Mouse (Mus musculus) kidney, embryonic 15.5 days (tissue): ENCODE measurements at regions not wholly inside any gene's neighbourhood (a gene's known extent, or its start where the extent isn't known, plus 50 kb on each side); places are given as distances from the start of the nearest gene placed in this dataset.
"Not testable (repeated sequence)": the region's sequence is repeated elsewhere in the genome, so short reads cannot be mapped to it uniquely, and the experiment has no call there.

Source experiments
- ATAC-seq: fragments of 200-750 bp; cut with Nextera tagmentation; replicated peaks from 2 replicates; pipeline ENCODE4 v1.8.0; 2017; ENCODE audit warnings: moderate TSS enrichment; ENCODE audit not compliant: low FRiP score
- H3K27ac ChIP-seq: fragments of 300-500 bp; sonication (generic); 2 replicates; pipeline ENCODE4 v1.5.1; 2015; ENCODE audit warnings: mild to moderate bottlenecking, inconsistent platforms
- H3K27me3 ChIP-seq: fragments of 300-500 bp; sonication (generic); 2 replicates; pipeline ENCODE4 v1.6.1; 2015; ENCODE audit warnings: inconsistent platforms
- H3K36me3 ChIP-seq: fragments of 300-500 bp; sonication (generic); 2 replicates; pipeline ENCODE4 v1.6.1; 2015; ENCODE audit warnings: inconsistent platforms
- H3K4me1 ChIP-seq: fragments of 300-500 bp; sonication (generic); 2 replicates; pipeline ENCODE4 v1.6.1; 2015; ENCODE audit warnings: inconsistent platforms
- H3K4me2 ChIP-seq: fragments of 300-500 bp; sonication (generic); 2 replicates; pipeline ENCODE4 v1.6.1; 2015; ENCODE audit warnings: moderate library complexity, mild to moderate bottlenecking, inconsistent platforms
- H3K4me3 ChIP-seq: fragments of 300-500 bp; sonication (generic); replicated peaks from 2 replicates; pipeline ENCODE4 v1.5.1; 2015; ENCODE audit warnings: mild to moderate bottlenecking, inconsistent platforms
- H3K9ac ChIP-seq: fragments of 300-500 bp; sonication (generic); 2 replicates; pipeline ENCODE4 v1.6.1; 2015; ENCODE audit warnings: mild to moderate bottlenecking, inconsistent platforms
- H3K9me3 ChIP-seq: fragments of 300-500 bp; sonication (generic); replicated peaks from 2 replicates; pipeline ENCODE4 v1.6.1; 2016; ENCODE audit warnings: inconsistent platforms
- whole genome bisulfite sequencing: fragments of 180-500 bp; shearing (Covaris S2); methylation state at CpG from one replicate; pipeline ENCODE4 v1.1.7; 2015; ENCODE audit warnings: mixed read lengths; 5-methylcytosine and 5-hydroxymethylcytosine counted together

DNA sequence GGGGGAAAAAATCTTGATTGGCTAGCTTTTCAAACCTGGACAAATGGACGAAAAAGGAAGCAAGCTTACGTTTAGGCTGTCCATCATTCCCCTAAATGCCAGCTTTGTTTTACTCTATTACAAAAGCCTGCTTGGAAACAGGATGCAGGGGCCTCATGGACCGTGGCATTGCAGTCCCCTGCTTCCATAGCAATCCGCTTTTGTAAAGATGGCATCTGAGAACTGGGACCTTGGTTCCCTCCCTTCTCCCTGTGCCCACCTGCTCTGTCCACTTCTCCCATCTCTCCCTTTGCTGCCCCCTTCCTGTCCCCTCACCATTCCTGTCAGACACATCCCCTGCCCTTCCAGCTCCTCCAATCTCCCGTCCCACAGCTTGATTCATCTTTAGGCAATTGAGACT is 149.7 kb downstream of the Gxylt1 start:
- Histone ChIP-seq H3K36me3 (no peaks in the 10 kb centered on the region), H3K9me3 (no peaks in the 10 kb centered on the region), H3K4me1 (no peaks in the 10 kb centered on the region), H3K4me3 (no peak overlapping the region), H3K27ac (no peak overlapping the region), H3K27me3 (no peaks in the 10 kb centered on the region), H3K9ac (no peak overlapping the region), H3K4me2 (no peak overlapping the region)
- no peak for ATAC-seq
- WGBS: 79% methylated on average over 5 of the region's 5 CpGs

DNA sequence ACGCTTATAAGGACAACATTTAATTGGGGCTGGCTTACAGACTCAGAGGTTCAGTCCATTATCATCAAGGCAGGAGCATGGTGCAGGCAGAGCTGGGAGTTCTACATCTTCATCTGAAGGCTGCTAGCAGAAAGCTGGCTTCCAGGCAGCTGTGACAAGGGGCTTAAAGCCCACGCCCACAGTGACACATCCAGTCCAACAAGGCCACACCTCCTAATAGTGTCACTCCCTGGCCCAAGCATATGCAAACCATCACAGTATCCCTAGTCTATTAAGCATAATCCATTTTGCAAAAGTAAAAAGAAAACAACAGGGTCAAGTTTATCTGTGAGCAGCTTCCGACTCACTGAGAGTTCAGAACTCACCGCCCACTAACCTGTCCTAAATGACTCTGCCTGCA is 153.8 kb downstream of the Gxylt1 start:
- ATAC-seq: 0 out of 2 replicates have a peak, but pooled peaks have one; percentile 56
- H3K27me3 ChIP-seq: no peaks in the 10 kb centered on the region
- H3K36me3 ChIP-seq: no peaks in the 10 kb centered on the region
- H3K9ac ChIP-seq: no peak overlapping the region
- no peaks in the 10 kb centered on the region for H3K4me1 ChIP-seq
- H3K27ac ChIP-seq: no peak overlapping the region
- no peak overlapping the region for H3K4me2 ChIP-seq
- 60% methylated on average over 4 of the region's 4 CpGs for WGBS
- no peaks in the 10 kb centered on the region for H3K9me3 ChIP-seq
- no peak overlapping the region for H3K4me3 ChIP-seq

DNA sequence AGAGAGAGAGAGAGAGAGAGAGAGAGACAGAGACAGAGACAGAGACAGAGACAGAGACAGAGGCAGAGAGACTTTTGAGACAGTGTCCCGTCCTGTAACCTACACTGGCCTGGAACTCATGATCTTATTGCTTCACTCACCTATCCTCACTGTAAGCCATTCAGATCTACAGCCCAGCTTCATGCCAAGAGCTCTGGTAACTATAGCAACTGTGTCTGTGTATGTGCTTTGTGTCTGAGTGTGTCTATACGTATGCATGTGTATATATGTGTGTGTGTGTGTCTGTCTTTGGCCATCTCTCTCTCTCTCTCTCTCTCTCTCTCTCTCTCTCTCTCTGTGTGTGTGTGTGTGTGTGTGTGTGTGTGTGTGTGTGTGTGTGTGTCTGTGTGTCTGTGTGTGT is 157.2 kb downstream of the Gxylt1 start:
- H3K9me3 ChIP-seq, H3K27ac ChIP-seq, H3K36me3 ChIP-seq, H3K4me3 ChIP-seq, H3K4me1 ChIP-seq, H3K4me2 ChIP-seq, H3K27me3 ChIP-seq, ATAC-seq, H3K9ac ChIP-seq: not testable (repeated sequence)
- 81% methylated on average over 2 of the region's 2 CpGs for WGBS

DNA sequence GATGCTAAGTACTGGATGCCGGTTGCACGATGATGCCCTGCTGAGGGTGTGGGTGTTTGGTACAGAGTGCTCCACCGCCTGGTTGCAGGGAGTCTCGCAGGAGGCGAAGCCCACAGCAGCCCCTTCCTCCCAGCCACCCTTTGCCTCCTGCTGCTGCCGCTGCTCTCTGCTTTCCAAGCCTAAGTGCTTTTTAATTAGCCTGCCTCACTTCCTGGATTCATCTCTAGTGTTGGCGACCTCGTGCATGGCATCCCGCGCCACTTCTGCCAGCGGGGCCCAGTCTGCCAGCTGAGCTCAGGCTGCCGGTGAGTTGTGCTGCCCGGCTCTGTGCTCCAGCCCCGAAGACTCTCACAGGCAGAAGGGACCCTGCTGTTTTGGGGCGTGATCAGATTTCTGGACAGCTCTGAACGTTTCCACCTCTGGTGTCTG is 159.3 kb downstream of the Gxylt1 start:
- H3K36me3 ChIP-seq: no peaks in the 10 kb centered on the region
- WGBS: 5% methylated on average over 16 of the region's 16 CpGs
- H3K4me1 ChIP-seq: peaks cover 9% of the 10 kb centered on the region
- peak; percentile 89 for ATAC-seq
- H3K9me3 ChIP-seq: no peaks in the 10 kb centered on the region
- H3K4me3 ChIP-seq: peak overlapping the region; percentile 33
- no peak overlapping the region for H3K27ac ChIP-seq
- no peaks in the 10 kb centered on the region for H3K27me3 ChIP-seq
- H3K9ac ChIP-seq: no peak overlapping the region
- peak overlapping the region; percentile 62 for H3K4me2 ChIP-seq

DNA sequence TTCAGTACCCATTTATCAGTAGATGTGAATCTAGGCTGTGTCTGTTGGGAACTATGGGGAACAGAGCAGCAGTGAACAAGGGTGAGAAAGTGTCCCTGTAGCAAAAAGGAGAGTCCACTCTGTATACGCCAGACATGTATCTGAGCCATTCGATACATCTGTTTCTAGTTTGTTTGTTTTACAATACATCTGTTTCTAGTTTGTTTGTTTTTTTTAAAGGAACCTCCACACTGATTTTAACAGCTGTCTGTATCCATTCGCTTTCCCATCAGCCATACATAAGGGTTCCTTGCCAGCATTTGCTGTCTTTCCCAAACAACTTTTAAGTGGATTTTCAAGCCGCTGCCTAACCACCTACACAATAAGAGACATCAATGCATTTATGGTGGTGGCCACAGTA is 170.0 kb downstream of the Gxylt1 start:
- ATAC-seq: no peak
- 67% methylated on average over 4 of the region's 4 CpGs for whole genome bisulfite sequencing
- H3K4me2 ChIP-seq: no peak overlapping the region

DNA sequence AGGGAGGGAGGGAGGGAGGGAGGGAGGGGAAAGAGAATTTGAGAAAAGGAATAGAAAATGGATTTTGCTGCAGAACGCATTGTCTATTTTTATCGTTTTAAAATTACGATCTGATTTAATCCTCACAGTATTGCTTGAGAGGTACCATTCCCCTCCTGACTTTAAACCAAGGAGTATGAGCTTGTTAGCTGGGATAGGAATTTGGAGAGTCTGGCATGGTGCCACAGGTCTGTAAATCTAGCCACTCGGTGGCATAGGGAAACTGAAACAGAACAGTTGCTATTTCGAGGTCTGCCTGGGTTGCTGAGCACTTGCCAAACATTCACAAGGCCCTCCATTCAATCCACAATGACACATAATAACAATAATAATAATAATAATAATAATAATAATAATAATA is 171.6 kb downstream of the Gxylt1 start:
- Histone ChIP-seq H3K27me3 (no peaks in the 10 kb centered on the region), H3K4me3 (no peak overlapping the region), H3K36me3 (no peaks in the 10 kb centered on the region), H3K4me2 (no peak overlapping the region), H3K9me3 (no peaks in the 10 kb centered on the region), H3K9ac (no peak overlapping the region), H3K27ac (no peak overlapping the region), H3K4me1 (no peaks in the 10 kb centered on the region)
- 63% methylated on average over 5 of the region's 5 CpGs for WGBS
- ATAC-seq: no peak

More for the DNA sequence above, 170.0 kb downstream of the Gxylt1 start:
- no peaks in the 10 kb centered on the region for H3K9me3 ChIP-seq
- H3K27ac ChIP-seq: no peak overlapping the region
- H3K36me3 ChIP-seq: no peaks in the 10 kb centered on the region
- H3K9ac ChIP-seq: no peak overlapping the region
- no peak overlapping the region for H3K4me3 ChIP-seq
- H3K4me1 ChIP-seq: no peaks in the 10 kb centered on the region
- H3K27me3 ChIP-seq: no peaks in the 10 kb centered on the region

DNA sequence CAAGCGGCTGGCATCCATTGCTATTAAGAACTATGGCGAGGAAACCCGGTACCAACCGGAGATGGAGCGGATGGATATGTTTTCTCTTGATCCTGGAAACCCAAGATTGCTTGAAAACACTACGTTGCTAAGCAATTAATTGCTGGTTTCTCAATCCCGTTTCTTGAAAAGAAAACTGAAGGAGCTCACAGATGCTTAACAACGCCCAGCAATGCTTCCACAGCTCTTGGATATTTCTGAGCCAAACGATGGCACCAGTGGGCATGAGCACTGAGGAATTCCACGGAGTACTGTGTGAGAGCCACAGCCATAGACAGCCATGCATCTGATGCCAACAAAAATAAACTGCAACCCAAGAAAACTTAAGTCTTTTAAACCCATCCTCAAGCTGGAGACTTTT is 173.1 kb downstream of the Gxylt1 start:
- Histone ChIP-seq H3K4me2 (no peak overlapping the region), H3K4me1 (peaks cover under 1% of the 10 kb centered on the region; the same call in 1 of the 2 replicates), H3K9me3 (no peaks in the 10 kb centered on the region), H3K9ac (no peak overlapping the region), H3K27me3 (no peaks in the 10 kb centered on the region), H3K36me3 (no peaks in the 10 kb centered on the region), H3K27ac (no peak overlapping the region), H3K4me3 (no peak overlapping the region)
- 91% methylated on average over 10 of the region's 10 CpGs for WGBS
- ATAC-seq: no peak

DNA sequence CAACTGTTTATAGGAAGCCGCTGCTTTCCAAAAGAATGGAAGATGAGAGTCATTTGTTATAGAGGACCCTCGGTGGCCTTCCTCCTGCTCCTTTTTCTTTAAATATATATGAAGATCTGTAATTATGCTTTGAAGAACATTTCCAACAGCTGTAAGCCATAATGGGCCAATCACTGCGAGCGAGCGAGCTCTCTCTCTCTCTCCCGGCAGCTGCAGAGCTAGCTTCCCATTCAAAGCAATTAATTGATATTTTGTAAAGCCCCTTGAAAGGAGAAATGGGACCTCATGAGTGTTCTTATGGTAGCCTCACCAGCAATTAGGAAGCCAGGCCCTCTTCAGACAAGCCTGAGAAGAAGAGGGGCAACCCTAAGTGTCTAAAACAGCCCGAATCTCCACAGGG is 174.1 kb downstream of the Gxylt1 start:
- Histone ChIP-seq H3K36me3 (no peaks in the 10 kb centered on the region), H3K27ac (no peak overlapping the region), H3K9ac (no peak overlapping the region), H3K27me3 (peaks cover under 1% of the 10 kb centered on the region; the same call in 1 of the 2 replicates), H3K4me2 (no peak overlapping the region), H3K4me1 (peaks cover 9% of the 10 kb centered on the region), H3K9me3 (no peaks in the 10 kb centered on the region), H3K4me3 (no peak overlapping the region)
- no peak for ATAC-seq
- WGBS: 74% methylated on average over 7 of the region's 7 CpGs

DNA sequence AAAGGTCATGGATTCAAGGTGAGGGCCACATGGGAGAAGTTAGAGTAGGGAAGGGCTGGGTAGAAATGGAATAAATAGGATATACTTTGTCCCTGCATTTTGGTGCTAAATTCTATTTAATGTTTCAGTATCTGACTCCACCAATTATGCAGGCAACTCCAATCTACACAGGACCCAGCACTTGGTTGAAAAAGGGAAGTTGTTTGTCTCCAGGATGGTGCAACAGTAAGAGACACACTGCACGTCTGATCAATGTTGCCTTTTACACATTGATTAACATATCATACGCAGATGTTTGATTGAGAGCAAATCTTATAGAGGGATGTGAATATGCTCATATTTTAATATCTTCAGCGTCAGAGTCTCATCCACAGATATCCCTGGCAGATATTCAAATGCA is 175.1 kb downstream of the Gxylt1 start:
- H3K9me3 ChIP-seq: no peaks in the 10 kb centered on the region
- no peak overlapping the region for H3K4me2 ChIP-seq
- H3K4me1 ChIP-seq: peaks cover 15% of the 10 kb centered on the region
- no peak overlapping the region for H3K27ac ChIP-seq
- ATAC-seq: no peak
- peaks cover 2% of the 10 kb centered on the region; the same call in 1 of the 2 replicates for H3K27me3 ChIP-seq
- H3K36me3 ChIP-seq: no peaks in the 10 kb centered on the region
- WGBS: 90% methylated on average over 3 of the region's 3 CpGs
- no peak overlapping the region for H3K9ac ChIP-seq
- H3K4me3 ChIP-seq: no peak overlapping the region

DNA sequence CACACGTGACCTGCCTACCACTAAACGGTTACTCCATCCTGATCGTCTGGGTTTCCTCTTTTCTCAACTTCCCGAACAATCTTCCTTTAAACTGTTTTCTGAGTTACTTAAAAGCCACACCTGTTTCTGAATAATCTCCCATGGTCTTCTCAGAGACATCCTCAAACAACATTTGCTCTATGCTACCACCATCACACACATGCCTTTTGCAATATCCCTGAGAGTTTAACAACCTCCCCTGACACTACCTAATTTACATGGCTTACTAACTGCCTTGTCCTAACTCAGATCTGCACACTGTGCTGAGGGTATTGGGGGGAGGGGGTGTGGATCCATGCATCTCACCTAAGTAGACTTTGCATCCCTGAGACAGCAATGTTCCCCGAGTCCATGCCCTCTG is 178.6 kb downstream of the Gxylt1 start:
- Histone ChIP-seq H3K27me3 (peaks cover 2% of the 10 kb centered on the region; the same call in 1 of the 2 replicates), H3K4me3 (no peak overlapping the region), H3K9ac (no peak overlapping the region), H3K36me3 (no peaks in the 10 kb centered on the region), H3K27ac (no peak overlapping the region), H3K9me3 (no peaks in the 10 kb centered on the region), H3K4me1 (peaks cover 25% of the 10 kb centered on the region), H3K4me2 (no peak overlapping the region)
- ATAC-seq: no peak
- WGBS: 57% methylated on average over 5 of the region's 5 CpGs

DNA sequence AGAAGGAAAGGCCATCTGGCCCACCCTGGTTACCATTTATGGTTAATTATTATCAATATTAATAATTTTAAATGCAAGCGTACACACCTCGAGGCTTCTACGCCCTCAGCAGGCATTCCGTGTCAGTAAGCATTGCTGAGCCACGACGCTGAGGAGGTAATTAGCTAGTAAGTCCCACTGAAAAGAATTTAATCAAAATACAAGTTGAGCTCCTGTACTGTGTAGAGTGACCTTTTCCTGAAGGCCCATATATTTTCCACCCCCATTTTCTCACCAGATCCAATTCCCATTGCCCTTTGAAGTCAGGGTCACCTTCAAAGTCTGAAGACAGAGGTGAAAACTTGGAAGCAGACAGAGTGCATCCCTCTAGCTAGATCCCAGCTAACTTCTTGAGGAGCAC is 179.8 kb downstream of the Gxylt1 start:
- no peaks in the 10 kb centered on the region for H3K36me3 ChIP-seq
- H3K4me3 ChIP-seq: no peak overlapping the region
- H3K9me3 ChIP-seq: no peaks in the 10 kb centered on the region
- H3K27me3 ChIP-seq: peaks cover 3% of the 10 kb centered on the region
- no peak overlapping the region for H3K9ac ChIP-seq
- WGBS: 14% methylated on average over 6 of the region's 6 CpGs
- peak overlapping the region; percentile 2; the same call in 1 of the 2 replicates for H3K4me2 ChIP-seq
- ATAC-seq: peak; percentile 67
- H3K4me1 ChIP-seq: peaks cover 25% of the 10 kb centered on the region
- H3K27ac ChIP-seq: no peak overlapping the region

DNA sequence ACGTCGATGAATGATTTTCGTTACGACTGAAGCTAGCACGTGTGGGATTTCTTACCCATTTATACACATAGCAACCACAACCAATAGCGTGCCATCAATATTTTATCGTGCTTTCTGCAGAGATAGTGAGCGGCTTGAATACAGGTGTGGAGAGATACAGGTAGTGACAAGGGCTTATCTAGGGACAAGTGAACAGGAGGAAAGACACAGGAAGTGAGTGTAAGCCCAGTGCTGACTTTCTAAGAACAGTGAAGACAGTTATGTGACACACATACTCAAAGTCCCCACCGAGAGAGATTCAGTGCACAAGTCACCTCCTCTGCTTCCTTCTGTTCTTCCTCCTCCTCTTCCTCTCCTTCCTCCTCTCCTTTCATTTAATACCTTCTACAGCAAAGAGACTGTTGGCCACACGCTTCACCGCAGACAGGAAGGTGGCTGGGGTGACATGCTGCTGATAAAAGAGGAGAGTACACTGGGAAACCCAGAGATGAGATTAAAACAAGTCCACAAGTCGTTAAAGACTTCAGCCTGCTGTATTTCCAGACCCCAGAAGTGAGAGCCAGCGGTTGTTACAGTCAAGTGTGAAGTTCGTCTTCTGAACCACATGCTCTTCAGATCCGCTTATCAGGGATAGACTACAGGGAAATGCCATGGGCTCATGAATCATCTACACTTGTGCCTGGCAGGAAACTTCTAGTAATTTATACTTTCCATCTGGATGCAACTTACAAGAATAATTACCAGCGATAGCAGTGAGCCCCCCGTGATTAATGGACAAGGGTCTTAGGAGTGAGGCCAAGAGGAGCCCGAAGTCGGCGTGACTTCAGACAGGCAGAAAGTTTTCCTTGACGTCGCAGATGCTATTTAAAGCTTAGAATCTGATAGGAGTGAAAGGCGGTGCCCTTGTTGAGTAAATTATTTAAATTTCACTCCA is 180.5 kb downstream of the Gxylt1 start:
- ATAC-seq: peak; percentile 66
- Histone ChIP-seq H3K4me2 (peak overlapping the region; percentile 2; the same call in 1 of the 2 replicates), H3K27me3 (peaks cover 10% of the 10 kb centered on the region), H3K9ac (no peak overlapping the region), H3K4me1 (peaks cover 25% of the 10 kb centered on the region), H3K9me3 (no peaks in the 10 kb centered on the region), H3K36me3 (no peaks in the 10 kb centered on the region), H3K4me3 (no peak overlapping the region), H3K27ac (no peak overlapping the region; the same call in 1 of the 2 replicates)
- WGBS: 27% methylated on average over 23 of the region's 23 CpGs
